Mouse (Mus musculus): Measurements from ENCODE around the gene Grk5.
"Not testable (repeated sequence)": the region's sequence is repeated elsewhere in the genome, so short reads cannot be mapped to it uniquely, and the experiment has no call there.

Grk5 gene

GRCm38 (mm10) chr19:60910304-60910703, 20.8 kb downstream of the Grk5 start:
- no peak for DNase-seq (ENCODE audit: low read depth, low spot score)

DNA sequence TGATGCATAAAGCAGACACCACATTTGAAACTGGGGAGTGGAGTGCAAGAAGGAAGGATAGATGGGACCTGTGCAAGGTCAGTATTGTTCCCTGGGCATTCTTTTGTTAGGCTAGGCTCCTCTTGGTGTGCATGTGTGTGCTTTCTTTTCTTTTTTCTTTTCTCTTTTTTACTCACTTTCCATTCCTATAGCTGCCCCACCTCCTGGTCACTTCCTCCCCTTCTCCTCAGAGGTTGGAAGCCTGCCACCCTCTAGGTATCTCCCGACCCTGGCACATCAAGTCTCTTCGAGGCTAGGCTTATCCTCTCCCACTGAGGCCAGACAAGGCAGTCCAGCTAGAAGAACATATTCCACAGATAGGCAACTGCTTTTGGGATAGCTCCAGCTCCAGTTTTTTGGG, 22.1 kb downstream of the Grk5 start:
- no peak for DNase-seq (ENCODE audit: low read depth, low spot score)

DNA sequence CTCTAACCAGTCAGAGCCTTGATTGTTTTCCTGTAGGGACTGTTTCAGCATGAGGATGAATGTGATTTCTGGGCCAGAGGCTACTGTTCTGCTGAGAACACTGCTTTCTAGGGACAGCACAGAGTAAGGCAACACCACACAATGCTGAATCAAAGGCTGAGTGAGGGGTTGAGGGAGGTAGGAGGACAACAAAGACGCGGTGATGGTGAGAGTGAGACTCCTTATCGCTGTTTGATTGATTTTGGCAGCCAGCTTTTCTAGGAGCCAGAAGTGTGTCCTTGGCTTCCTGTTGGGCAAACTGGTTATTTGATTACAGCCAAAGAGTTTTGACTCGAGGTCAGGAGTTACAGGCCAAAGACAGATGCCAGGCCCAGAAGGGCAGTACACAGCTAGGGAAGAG, 25.7 kb downstream of the Grk5 start:
- no peak for DNase-seq (ENCODE audit: low read depth, low spot score)

DNA sequence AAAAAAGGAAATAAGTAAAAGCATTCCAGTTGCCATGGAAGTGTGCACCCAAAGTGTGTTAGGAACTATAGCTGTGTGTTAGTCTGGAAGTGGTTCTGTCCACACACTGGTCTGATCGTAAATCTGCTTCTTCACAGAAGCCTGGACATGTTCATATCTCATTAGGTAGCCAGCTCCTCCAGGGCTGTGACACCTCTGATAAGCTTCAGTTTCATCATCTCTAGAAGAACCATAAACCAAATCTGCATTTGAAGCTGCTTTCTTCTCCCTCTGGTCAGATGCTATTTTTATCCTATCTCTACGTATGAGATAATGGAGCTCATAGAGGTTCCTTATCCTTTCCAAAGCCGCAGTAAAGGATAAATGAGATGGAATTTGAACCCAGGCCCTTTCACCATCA, 26.3 kb downstream of the Grk5 start:
- DNase-seq (ENCODE audit: low read depth, low spot score), result no peak

GRCm38 (mm10) chr19:60916869-60917570, 27.5 kb downstream of the Grk5 start:
- DNase-seq (ENCODE audit: low read depth, low spot score), result no peak

DNA sequence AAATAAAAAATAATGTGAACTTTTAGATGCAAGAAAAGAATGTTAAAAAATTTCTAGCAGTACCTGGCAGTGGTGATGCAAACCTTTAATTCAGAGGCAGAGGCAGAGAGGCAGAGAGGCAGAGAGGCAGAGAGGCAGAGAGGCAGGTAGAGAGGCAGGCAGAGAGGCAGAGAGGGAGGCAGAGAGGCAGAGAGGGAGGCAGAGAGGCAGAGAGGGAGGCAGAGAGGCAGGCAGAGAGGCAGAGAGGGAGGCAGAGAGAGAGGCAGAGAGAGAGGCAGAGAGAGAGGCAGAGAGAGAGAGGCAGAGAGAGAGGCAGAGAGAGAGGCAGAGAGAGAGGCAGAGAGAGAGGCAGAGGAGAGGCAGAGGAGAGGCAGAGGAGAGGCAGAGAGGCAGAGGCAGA, 35.0 kb downstream of the Grk5 start:
- DNase-seq (ENCODE audit: low read depth, low spot score), result not testable (repeated sequence)

GRCm38 (mm10) chr19:60935001-60935400, 45.5 kb downstream of the Grk5 start:
- DNase-seq (ENCODE audit: low read depth, low spot score), result no peak

DNA sequence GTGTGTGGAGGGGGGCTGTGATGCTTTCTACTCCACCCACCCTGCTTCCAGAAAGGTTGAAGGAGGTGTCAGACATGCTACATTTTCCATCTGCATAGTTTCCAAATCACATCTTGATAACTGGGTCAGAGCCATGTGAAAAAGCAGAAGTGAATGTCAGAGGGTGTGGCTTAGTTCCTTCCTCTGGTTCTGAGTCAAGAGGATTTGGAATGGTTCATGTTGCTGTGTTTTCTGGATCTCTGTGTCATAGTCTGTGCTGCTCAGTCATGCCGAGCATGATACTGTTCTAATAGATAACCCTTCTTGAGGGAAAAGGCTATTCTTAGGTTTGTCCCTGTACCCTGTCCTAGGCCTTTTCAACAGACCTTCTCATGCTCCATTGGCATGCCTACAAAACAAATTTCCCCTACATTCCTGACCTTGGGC, 50.4 kb downstream of the Grk5 start:
- no peak for DNase-seq (ENCODE audit: low read depth, low spot score)

GRCm38 (mm10) chr19:60940866-60941265, 51.3 kb downstream of the Grk5 start:
- DNase-seq (ENCODE audit: low read depth, low spot score), result no peak

DNA sequence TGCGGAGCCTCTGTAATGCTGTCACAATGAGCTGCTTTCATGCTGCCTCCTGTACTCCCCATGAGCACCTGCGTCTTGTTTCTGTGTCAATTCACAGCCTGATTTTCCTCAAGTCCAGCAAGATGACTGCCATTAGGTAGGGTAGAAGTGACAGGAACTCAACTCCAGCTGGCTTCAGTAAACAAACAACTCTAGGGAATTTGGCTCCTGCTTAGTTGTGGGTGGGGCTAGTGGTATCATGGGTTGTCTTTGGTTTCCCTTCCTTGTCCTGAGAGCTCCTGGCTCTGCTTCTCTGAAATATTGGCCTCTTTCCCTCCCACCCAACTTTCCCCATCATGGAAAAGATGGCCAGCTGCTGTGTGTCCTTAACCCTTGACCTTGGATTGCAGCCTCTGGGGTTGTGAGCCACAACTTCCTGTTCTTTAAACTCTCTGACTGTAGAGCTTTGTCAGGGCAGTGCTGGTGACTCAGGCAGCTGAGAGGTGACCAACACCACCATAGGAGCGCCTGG, 56.3 kb downstream of the Grk5 start:
- DNase-seq (ENCODE audit: low read depth, low spot score), result no peak

DNA sequence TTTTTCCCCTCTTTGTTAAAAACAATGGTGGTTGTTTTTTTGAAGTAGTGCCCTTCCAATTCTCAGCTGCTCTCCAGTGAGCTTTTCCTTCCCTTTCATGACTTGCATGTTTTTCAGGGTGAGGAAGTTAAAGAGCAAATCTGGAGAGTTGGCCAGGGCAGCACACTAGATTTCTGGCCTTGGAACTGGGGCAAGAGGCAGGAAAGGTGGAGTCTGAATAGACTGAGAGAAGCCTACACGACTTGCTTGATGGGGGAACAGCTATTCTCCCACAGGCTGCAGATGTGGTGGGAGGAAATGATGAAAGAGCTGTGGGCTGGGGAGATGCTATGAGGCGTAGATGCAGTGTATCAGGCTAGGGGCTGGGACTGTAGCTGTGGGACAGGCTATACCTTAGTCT, 57.1 kb downstream of the Grk5 start:
- DNase-seq (ENCODE audit: low read depth, low spot score), result no peak

GRCm38 (mm10) chr19:60948996-60949395, 59.4 kb downstream of the Grk5 start:
- no peak for DNase-seq (ENCODE audit: low read depth, low spot score)

DNA sequence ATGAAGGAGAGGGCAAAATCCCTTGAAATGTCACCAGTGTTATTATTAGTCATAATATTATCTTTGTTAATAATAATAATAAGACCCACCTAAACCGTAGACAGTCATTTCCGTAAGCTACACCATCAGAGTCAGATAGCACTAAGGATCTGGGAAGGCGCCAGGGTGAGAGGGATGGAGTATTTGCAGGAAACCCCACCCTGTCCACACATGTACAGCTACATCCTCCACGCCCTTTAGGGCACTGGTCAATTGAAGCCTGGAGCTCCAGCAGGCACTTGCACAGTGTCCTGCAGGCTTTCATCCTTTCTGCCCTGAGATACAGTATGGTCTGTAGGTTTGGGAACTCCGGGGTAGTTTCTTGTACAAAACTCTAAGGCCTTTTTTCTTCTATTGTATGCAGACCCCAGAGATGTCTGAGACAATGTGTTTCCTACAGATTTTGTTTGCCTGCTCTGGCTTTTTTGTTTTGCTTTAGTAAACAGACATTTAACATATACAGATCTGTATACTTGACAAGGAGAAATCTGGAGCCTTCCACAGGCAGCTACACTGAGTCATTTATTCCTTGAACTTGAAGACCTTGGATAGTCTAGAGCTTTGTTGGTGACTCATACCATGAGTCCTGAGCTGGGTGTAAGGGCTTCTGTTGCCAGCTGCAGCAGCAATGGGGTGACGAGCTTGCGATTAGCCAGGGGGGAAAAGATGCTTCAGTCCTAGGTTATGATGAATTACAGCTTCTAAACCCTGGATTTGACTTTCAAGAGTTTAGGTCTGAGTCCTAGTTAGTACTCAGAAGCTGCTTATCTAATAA, 60.7 kb downstream of the Grk5 start:
- no peak for DNase-seq (ENCODE audit: low read depth, low spot score)

GRCm38 (mm10) chr19:60955131-60955530, 65.6 kb downstream of the Grk5 start:
- DNase-seq (ENCODE audit: low read depth, low spot score), result no peak

DNA sequence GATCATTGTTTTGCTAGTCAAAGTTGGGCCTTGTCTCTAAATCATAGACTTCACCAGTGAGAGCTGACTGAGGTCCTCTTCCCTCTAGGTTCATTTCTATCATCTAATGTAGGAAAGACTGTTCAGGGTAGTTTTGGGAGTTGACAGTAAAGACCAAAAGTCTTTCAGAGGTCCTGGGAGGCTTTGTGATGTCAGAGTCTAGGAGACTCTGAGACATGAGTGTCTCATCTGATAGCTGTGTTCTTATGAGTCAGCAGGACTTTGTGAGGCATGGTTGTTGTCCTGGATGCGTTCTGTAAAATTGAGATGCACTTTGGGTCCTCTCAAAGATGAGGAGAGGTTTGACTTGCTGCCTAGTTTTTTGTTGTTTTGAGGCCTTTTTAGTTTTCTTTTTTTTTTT, 66.2 kb downstream of the Grk5 start:
- no peak for DNase-seq (ENCODE audit: low read depth, low spot score)

- no peak for DNase-seq (ENCODE audit: low read depth, low spot score)
Observed at GRCm38 (mm10) chr19:60956198-60956750, 66.7 kb downstream of the Grk5 start.

- DNase-seq (ENCODE audit: low read depth, low spot score), result no peak
Observed at GRCm38 (mm10) chr19:60959706-60960230, 70.2 kb downstream of the Grk5 start.

- DNase-seq (ENCODE audit: low read depth, low spot score), result no peak
Observed at GRCm38 (mm10) chr19:60962358-60963061, 73.0 kb downstream of the Grk5 start.

- DNase-seq (ENCODE audit: low read depth, low spot score), result no peak
Observed at GRCm38 (mm10) chr19:60967909-60968308, 78.4 kb downstream of the Grk5 start.

- no peak for DNase-seq (ENCODE audit: low read depth, low spot score)
Observed at GRCm38 (mm10) chr19:60970406-60970805, 80.9 kb downstream of the Grk5 start.

DNA sequence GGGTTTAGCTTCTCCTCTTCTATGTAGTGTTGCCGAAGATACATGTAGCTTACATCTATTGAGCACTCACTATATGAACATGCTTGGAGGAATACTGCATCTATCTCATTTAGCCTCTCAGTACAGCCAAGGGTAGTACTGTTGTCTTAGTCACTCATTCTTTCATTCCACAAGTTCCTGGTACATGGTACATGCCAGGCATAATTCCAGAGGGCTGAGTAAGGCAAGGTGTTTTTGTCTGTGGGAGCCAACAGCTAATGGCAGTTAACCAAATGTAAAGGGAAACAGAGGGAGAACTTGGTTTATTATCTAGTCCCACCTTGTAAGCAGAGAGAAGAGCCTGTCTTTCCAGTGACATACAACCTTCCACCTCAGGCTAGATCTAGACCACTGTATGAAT, 82.0 kb downstream of the Grk5 start:
- DNase-seq (ENCODE audit: low read depth, low spot score), result no peak

Measured in WW6 (cell line).